Mouse (Mus musculus) kidney, embryonic 16.5 days (tissue): ENCODE data around the gene Cox6a2. TPM values are rescaled to one million over a fixed set of nuclear protein-coding genes. Genes with fewer than 3 reads are reported as not detected.

Experiments
- ATAC-seq: fragments of 200-750 bp; cut with Nextera tagmentation; 2 replicates; pipeline ENCODE4 v1.8.0; 2017; ENCODE audit warnings: moderate TSS enrichment; ENCODE audit not compliant: low FRiP score, low TSS enrichment
- H3K27ac ChIP-seq: fragments of 300-500 bp; sonication (generic); 2 replicates; pipeline ENCODE4 v1.5.1; 2014; ENCODE audit warnings: low read length
- H3K27me3 ChIP-seq: fragments of 300-500 bp; sonication (generic); 2 replicates; pipeline ENCODE4 v1.6.1; 2014; ENCODE audit warnings: low read length, control low read depth, mixed read lengths; ENCODE audit not compliant: insufficient read depth
- H3K36me3 ChIP-seq: fragments of 300-500 bp; sonication (generic); 2 replicates; pipeline ENCODE4 v1.6.1; 2014; ENCODE audit warnings: low read length, control low read depth, mixed read lengths; ENCODE audit not compliant: insufficient read depth
- H3K4me1 ChIP-seq: fragments of 300-500 bp; sonication (generic); 2 replicates; pipeline ENCODE4 v1.6.1; 2014; ENCODE audit warnings: low read length, control low read depth, mixed read lengths; ENCODE audit not compliant: insufficient read depth
- H3K4me2 ChIP-seq: fragments of 300-500 bp; sonication (generic); replicated peaks from 2 replicates; pipeline ENCODE4 v1.6.1; 2014; ENCODE audit warnings: low read depth, low read length
- H3K4me3 ChIP-seq: fragments of 300-500 bp; sonication (generic); 2 replicates; pipeline ENCODE4 v1.5.1; 2014; ENCODE audit warnings: mild to moderate bottlenecking, low read length
- H3K9ac ChIP-seq: fragments of 300-500 bp; sonication (generic); replicated peaks from 2 replicates; pipeline ENCODE4 v1.6.1; 2014; ENCODE audit warnings: low read length
- H3K9me3 ChIP-seq: fragments of 300-500 bp; sonication (generic); 2 replicates; pipeline ENCODE4 v1.6.1; 2016; ENCODE audit warnings: low read length, control low read depth
- WGBS: fragments of 180-500 bp; shearing (Covaris S2); extraction: QIAGEN DNeasy Blood & Tissue Kit; methylation state at CpG from one replicate; pipeline ENCODE4 v1.1.7; 2014; 5-methylcytosine and 5-hydroxymethylcytosine counted together
- polyA plus RNA-seq: library from polyadenylated mRNA; unstranded; fragments of >200 nt; fragmentation: Nextera tagmentation; extraction: Ambion mirVana; gene quantifications from 2 replicates; pipeline ENCODE4 v1.2.1, GENCODE M21; 2015

The Cox6a2 gene
- polyA plus RNA-seq, 1 experiment from 2014 or later: 1.7 TPM

DNA sequence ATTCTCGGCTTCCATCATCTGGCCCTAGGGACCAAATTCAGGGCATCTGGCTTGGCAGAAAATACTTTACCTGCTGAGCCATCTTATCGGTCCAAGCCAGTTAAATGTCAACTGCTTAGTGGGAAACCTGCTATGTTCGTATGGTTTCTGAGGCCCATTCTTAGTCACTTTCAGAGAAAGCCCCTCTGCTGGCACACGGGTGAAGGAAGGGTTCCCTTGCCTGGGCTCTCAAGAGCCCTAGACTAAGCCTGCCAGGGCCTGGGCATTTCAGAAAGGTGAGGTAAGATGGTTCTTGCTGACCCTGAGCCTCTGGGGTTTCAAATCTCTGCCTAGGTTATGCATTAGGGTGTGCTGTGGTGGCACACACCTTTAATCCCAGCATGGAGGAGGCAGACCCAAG lies 39.4 kb upstream of the Cox6a2 start:
- H3K4me3 ChIP-seq: no peak overlapping the region
- peaks cover 44% of the 10 kb centered on the region for H3K36me3 ChIP-seq
- peaks cover 21% of the 10 kb centered on the region for H3K4me1 ChIP-seq
- ATAC-seq: no peak
- WGBS: 95% methylated on average over 4 of the region's 4 CpGs
- H3K27ac ChIP-seq: no peak overlapping the region
- H3K9ac ChIP-seq: peak overlapping the region; percentile 84
- H3K4me2 ChIP-seq: no peak overlapping the region
- H3K27me3 ChIP-seq: no peaks in the 10 kb centered on the region
- H3K9me3 ChIP-seq: no peaks in the 10 kb centered on the region

DNA sequence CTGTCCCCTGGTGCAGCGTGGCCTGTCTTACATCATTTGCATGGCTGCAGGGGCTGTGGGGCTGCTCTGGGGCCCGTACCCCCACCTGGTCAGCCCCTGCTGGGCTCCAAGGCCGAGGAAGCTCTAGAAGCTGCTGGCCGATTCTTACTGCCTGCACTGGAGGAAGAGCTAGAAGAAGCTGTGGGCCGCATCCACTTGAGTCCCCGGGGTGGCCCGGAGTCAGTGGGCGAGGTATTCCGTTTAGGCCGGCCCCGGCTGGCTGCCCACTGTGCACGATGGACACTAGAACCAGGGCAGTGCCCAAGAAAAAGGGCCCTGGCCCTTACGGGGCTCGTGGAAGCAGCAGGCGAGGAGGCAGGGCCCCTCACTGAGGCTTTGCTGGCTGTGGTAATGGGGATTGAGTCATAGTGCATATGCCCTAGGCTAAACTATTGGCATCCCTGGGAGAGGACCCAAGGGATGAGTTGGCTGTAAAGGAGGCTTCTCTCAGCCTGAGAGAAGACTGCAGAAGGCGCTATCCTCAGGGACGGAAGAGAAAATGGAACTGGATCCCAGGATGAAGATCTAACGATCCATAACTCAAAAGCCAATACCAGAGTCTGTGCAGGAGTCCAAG lies 38.3 kb upstream of the Cox6a2 start:
- H3K27ac ChIP-seq: no peak overlapping the region
- H3K27me3 ChIP-seq: no peaks in the 10 kb centered on the region
- H3K9ac ChIP-seq: no peak overlapping the region
- H3K36me3 ChIP-seq: peaks cover 53% of the 10 kb centered on the region
- H3K4me3 ChIP-seq: no peak overlapping the region
- H3K4me1 ChIP-seq: peaks cover 21% of the 10 kb centered on the region
- H3K4me2 ChIP-seq: no peak overlapping the region
- H3K9me3 ChIP-seq: no peaks in the 10 kb centered on the region
- WGBS: 88% methylated on average over 18 of the region's 18 CpGs
- no peak for ATAC-seq

DNA sequence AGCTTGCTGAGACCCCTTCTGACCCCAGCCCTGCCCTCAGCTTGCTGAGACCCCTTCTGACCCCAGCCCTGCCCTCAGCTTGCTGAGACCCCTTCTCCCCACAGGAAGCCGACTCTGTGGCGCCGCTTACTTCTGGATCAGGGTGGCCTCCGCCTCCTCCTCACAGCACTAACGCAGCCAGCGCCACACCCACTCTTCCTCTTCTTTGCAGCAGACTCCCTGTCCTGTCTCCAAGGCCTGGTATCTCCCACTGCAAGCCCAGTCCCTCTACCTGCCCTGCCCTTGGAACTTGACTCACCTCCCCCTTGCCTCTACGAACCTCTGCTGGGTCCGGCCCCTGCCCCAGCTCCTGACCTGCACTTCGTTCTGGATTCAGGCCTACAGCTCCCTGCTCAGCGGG lies 37.7 kb upstream of the Cox6a2 start:
- ATAC-seq: no peak
- peaks cover 49% of the 10 kb centered on the region for H3K36me3 ChIP-seq

DNA sequence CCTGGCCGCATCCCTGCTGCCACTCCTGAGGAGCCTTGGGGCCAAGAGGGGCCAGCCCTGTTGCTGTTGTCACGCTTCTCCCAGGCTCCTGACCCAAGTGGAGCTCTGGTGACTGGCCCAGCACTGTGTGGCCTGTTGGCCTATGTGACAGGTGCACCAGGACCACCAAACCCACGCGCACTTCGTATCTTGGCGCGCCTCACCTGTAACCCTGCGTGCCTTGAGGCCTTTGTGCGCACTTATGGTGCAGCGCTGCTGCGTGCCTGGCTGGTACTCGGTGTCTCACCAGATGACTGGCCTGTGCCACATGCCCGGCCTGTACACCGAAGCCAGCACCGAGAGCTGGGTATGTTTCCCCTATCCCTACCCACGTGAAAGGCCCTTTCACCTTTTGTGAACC lies 36.1 kb upstream of the Cox6a2 start:
- peaks cover 49% of the 10 kb centered on the region for H3K36me3 ChIP-seq
- H3K27me3 ChIP-seq: no peaks in the 10 kb centered on the region
- no peak overlapping the region for H3K9ac ChIP-seq
- H3K4me3 ChIP-seq: no peak overlapping the region
- no peak for ATAC-seq
- WGBS: 96% methylated on average over 16 of the region's 16 CpGs
- H3K4me1 ChIP-seq: peaks cover 21% of the 10 kb centered on the region; the same call in 1 of the 2 replicates
- no peaks in the 10 kb centered on the region for H3K9me3 ChIP-seq
- H3K27ac ChIP-seq: no peak overlapping the region
- no peak overlapping the region for H3K4me2 ChIP-seq

More for the DNA sequence above, 37.7 kb upstream of the Cox6a2 start:
- no peak overlapping the region for H3K9ac ChIP-seq
- no peaks in the 10 kb centered on the region for H3K9me3 ChIP-seq
- H3K4me1 ChIP-seq: peaks cover 25% of the 10 kb centered on the region
- H3K4me2 ChIP-seq: no peak overlapping the region
- no peak overlapping the region for H3K27ac ChIP-seq
- no peaks in the 10 kb centered on the region for H3K27me3 ChIP-seq
- 59% methylated on average over 10 of the region's 10 CpGs for WGBS
- no peak overlapping the region for H3K4me3 ChIP-seq

DNA sequence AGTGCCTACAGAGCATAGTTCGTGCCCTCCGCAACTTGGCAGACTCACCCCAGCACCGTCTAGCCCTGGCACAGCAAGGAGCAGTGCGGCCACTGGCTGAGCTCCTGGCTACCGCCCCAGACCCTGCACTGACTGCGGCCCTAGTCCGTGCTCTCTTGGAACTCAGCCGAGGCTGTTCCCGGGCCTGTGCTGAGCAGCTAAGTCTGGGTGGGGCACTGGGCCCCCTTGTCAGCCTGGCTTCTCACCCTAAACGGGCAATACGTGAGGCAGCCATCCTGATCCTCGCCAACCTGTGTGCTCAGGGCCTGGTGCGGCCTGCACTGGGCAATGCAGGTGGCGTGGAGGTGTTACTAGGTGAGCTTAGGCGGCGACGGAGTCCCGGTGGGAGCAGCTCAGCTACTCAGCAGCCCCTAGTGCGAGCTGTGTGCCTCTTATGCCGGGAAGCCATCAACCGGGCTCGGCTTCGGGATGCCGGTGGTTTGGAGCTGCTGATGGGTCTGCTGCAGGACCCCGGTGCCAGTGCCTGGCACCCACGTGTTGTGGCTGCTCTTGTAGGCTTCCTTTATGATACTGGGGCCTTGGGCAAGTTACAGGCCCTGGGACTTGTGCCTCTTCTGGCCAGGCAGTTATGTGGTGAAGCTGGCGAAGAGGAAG lies 34.1 kb upstream of the Cox6a2 start:
- no peak overlapping the region for H3K9ac ChIP-seq
- no peak overlapping the region for H3K4me2 ChIP-seq
- WGBS: 95% methylated on average over 27 of the region's 27 CpGs
- peaks cover 15% of the 10 kb centered on the region for H3K4me1 ChIP-seq
- no peaks in the 10 kb centered on the region for H3K27me3 ChIP-seq
- H3K27ac ChIP-seq: no peak overlapping the region
- H3K36me3 ChIP-seq: peaks cover 52% of the 10 kb centered on the region
- no peak for ATAC-seq
- H3K4me3 ChIP-seq: no peak overlapping the region
- no peaks in the 10 kb centered on the region for H3K9me3 ChIP-seq

DNA sequence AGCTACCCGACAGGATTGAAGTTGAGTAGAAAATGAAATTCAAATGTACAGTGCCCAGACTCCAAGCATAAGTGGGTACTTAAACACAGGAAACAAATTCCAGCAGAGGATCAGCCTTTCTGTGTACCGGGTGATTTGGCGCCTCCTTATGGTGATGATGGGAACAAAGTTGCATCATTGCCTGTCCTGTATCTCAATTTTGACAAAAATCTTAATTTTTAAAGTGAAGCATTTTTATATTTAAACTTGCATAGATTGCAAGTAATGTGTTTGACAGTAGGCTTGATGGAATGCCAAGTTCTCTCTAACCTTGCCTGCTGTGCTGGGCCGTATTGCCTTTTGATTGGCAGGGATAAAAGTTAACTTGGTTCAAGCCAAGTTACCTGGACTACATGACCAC lies 32.8 kb upstream of the Cox6a2 start:
- H3K9ac ChIP-seq: peak overlapping the region; percentile 63
- no peaks in the 10 kb centered on the region for H3K9me3 ChIP-seq
- peak overlapping the region; percentile 79 for H3K4me2 ChIP-seq
- peaks cover 15% of the 10 kb centered on the region for H3K4me1 ChIP-seq
- peak overlapping the region; percentile 80 for H3K4me3 ChIP-seq
- no peak for ATAC-seq
- H3K36me3 ChIP-seq: peaks cover 39% of the 10 kb centered on the region
- 23% methylated on average over 4 of the region's 4 CpGs for WGBS
- H3K27ac ChIP-seq: peak overlapping the region; percentile 85
- no peaks in the 10 kb centered on the region for H3K27me3 ChIP-seq

DNA sequence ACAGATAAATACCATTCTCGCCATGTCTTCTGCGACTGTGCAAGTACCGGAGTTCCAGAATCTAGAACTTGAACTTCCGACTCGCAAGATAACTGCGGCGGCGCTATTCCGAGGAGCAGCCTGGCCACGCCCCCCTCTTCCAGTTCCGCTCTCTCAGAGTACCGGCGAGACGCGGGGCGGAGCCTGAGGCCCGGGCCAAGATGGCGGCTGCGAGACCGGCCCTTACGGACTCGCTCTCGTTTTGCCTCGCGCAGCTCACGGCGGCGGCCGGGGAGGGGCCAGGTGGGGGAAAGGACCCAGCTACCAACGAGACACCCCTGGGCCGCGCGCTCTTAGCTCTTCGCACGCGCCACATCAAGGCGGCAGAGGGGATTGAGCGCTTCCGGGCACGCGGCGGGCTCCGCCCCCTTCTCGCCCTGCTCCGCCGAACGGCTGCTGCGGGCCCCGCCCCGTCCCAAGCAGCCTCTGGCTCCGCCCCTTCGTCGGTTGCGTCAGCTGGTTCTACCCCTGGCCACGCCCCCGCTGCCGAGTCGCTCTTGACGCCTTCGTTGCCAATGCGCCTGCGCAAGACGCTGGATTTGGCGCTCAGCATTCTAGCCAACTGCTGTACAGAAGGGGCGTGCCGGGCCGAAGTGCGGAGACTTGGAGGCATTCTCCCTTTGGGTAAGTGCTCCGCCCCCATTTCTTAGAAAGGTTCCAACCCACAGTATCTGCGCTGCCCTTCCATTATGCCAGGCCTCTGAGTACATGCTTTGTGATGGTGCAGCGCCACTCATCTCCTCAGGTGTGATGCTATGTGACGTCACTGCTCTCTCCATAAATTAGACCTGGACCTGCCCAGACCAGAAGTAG lies 32.0 kb upstream of the Cox6a2 start, which contains the start of gene 9130023H24Rik:
Gene 9130023H24Rik, minus strand, starts transcription at position 105 of the 852 bp plus-strand sequence.
- ATAC-seq: peak; percentile 91
- H3K4me1 ChIP-seq: peaks cover 15% of the 10 kb centered on the region
- H3K27ac ChIP-seq: peak within 1 kb of the TSS; percentile 98
- peak within 1 kb of the TSS; percentile 82 for H3K4me2 ChIP-seq
- H3K9ac ChIP-seq: peak within 1 kb of the TSS; percentile 87
- H3K4me3 ChIP-seq: peak within 1 kb of the TSS; percentile 80
- no peaks in the 10 kb centered on the region for H3K9me3 ChIP-seq
- no peaks in the 10 kb centered on the region for H3K27me3 ChIP-seq
- H3K36me3 ChIP-seq: peaks cover 36% of the 10 kb centered on the region
- under 1% methylated on average over 72 of the region's 72 CpGs for WGBS

DNA sequence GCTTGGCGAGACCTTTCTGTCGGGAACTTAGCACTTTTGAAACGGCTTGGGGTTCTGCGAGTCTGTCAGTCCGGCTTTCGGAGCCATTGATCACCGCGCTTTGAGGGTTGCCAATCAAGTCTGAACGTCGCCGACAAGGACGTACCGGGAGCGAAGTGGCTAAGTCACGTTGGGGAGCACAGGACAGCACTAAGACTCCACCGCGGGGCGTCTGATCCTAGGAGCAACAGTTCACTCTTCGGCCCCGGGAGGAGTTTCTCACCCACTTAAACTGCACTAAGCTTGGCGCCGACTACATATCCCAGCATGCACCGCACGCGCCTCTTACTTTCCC lies 31.4 kb upstream of the Cox6a2 start:
- peaks cover 15% of the 10 kb centered on the region for H3K4me1 ChIP-seq
- H3K4me2 ChIP-seq: peak overlapping the region; percentile 82
- H3K27ac ChIP-seq: peak overlapping the region; percentile 98
- H3K4me3 ChIP-seq: peak overlapping the region; percentile 80
- H3K9ac ChIP-seq: peak overlapping the region; percentile 87
- ATAC-seq: no peak; the same call in 1 of the 2 replicates
- H3K9me3 ChIP-seq: no peaks in the 10 kb centered on the region
- WGBS: 0% methylated on average over 25 of the region's 25 CpGs
- peaks cover 30% of the 10 kb centered on the region for H3K36me3 ChIP-seq
- no peaks in the 10 kb centered on the region for H3K27me3 ChIP-seq

DNA sequence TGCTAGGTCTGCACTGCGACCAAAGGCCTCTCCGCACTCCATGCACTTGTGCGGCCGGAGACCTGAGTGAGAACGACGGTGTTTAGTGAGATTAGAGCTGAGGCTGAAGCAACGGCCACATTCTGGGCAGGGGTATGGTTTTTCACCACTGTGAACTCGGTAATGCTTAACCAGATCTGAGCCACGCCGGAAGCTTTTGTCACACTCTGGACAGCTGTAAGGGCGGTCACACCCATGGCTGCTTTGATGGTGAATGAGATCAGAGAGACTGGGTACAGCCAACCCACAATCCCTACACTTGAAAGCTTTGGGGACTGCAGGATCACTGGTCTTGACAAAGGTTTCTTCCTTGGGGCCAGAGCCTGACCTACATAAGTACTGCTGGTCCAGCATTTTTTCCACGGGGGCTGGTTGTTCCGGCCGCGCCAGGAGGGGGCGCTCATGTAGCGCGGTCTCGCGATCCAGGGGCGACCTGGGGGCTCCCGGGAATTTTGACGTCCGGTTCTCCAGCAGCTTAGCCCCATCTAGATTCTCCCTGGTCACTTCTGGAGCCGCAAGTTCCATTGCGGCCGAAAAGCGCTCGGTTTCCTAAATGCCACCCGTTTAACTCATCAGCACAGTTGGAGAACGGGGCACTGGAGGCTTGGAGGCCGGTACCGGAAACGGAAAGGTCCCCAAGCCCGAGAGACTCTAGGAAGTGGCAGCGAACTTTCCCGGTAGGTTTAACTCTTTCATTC lies 30.8 kb upstream of the Cox6a2 start, which contains the start of gene Armc5:
Gene Armc5, plus strand, starts transcription at position 487 of the 737 bp plus-strand sequence.
- Histone ChIP-seq H3K36me3 (peaks cover 25% of the 10 kb centered on the region), H3K27me3 (no peaks in the 10 kb centered on the region), H3K9ac (peak within 1 kb of the TSS; percentile 87), H3K4me1 (peaks cover 15% of the 10 kb centered on the region), H3K4me2 (peak within 1 kb of the TSS; percentile 82), H3K4me3 (peak within 1 kb of the TSS; percentile 80), H3K9me3 (no peaks in the 10 kb centered on the region), H3K27ac (peak within 1 kb of the TSS; percentile 98)
- peak; percentile 40 for ATAC-seq
- 25% methylated on average over 37 of the region's 37 CpGs for WGBS
